Mouse (Mus musculus): Measurements from ENCODE around the gene Ccr3. TPM values are rescaled to one million over a fixed set of nuclear protein-coding genes. Genes with fewer than 3 reads are reported as not detected.

Gene Ccr3
- total and polyA plus RNA-seq, 3 experiments: 0.04 TPM; not detected in 2

DNA sequence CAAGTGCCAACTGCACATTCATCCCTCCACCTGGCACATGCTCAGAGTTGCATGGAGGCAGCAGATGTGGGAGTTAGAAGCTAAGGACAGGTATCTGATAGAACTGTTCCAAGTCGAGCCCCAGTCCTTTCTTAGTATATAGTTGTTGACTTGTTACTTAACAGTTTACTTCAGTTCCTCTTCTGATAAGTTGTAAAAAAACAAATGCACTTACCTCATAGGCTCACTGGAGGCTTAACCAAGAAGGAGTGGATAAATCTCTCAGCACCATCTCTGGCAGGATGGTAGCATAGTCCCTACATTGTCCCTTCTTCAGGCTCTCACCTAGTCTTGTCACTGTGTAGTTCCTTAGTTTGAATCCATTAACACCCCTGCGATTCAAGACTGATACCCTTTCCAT, 9.1 kb upstream of the Ccr3 start:
- no peaks in the 10 kb centered on the region for H3K27me3 ChIP-seq (replicated peaks)
- in situ Hi-C loops (cut with MboI; ENCODE audit: low pct_ligation_motif_present, low pct_unique_long_range_greater_than_20kb, low sequenced_read_pairs): no loop called here

DNA sequence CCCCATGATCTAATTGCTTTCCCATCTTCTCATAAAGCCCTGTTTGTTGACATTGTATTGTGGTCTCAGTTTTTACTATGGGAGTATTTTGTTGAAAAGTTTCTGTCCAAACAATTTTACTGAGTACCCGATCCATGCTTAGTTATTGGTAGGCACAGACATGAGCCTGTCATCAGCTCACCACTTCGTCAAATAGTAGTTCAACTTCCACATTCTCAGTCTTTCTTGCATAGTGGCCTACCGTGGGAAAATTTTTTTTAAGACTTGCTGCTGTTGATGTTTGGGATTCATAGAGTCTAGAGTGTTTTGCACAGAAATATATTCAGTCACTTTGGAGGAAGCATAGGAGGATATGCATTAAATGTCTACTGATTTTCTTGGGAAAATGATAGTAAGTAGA, 8.5 kb upstream of the Ccr3 start:
- Histone ChIP-seq H3K9me3 (replicated peaks; ENCODE audit: low read length) (no peaks in the 10 kb centered on the region), H3K27ac (ENCODE audit: insufficient read depth, low read depth) (no peak overlapping the region), H3K4me3 (replicated peaks in 1 of 3; ENCODE audit: low read depth in 2 of 3, low read length in 2 of 3, poor library complexity in 1 of 3) (no peak overlapping the region), H3K4me1 (ENCODE audit: control insufficient read depth in 1 of 2, insufficient read depth in 2 of 2) (no peaks in the 10 kb centered on the region), H3K36me3 (replicated peaks in 1 of 2; ENCODE audit: control insufficient read depth in 1 of 2, insufficient read depth in 1 of 2, low read length in 1 of 2) (no peaks in the 10 kb centered on the region), H3K27me3 (replicated peaks) (no peaks in the 10 kb centered on the region), H3K4me2 (ENCODE audit: insufficient read depth, low read depth, poor library complexity, severe bottlenecking) (no peak overlapping the region), H3K79me2 (replicated peaks; ENCODE audit: control insufficient read depth, extremely low read depth, insufficient read depth, poor library complexity, severe bottlenecking) (no peaks in the 10 kb centered on the region), H3K9ac (ENCODE audit: insufficient read depth, low read depth) (no peak overlapping the region)
- dilution Hi-C loops (cut with MboI; ENCODE audit: extremely low pct_ligation_motif_present, extremely low pct_unique_long_range_greater_than_20kb, low sequenced_read_pairs) (no loop called here), in situ Hi-C loops (cut with MboI; ENCODE audit: low pct_ligation_motif_present, low pct_unique_long_range_greater_than_20kb, low sequenced_read_pairs) (no loop called here)
- TF ChIP-seq MAZ (IDR thresholded peaks at IDR 0.05; ENCODE audit: low read depth, low read length) (no peak), SMC3 (IDR thresholded peaks at IDR 0.05; ENCODE audit: low read depth, low read length) (no peak), PAX5 (IDR thresholded peaks at IDR 0.05; ENCODE audit: low read length) (no peak), CHD1 (IDR thresholded peaks at IDR 0.05; ENCODE audit: low read depth, low read length) (no peak)
- DNase-seq (ENCODE audit: extremely low read depth): no peak

More for the DNA sequence above, 9.1 kb upstream of the Ccr3 start:
- no peak overlapping the region for H3K9ac ChIP-seq (ENCODE audit: insufficient read depth, low read depth)
- no peaks in the 10 kb centered on the region for H3K4me1 ChIP-seq (ENCODE audit: control insufficient read depth in 1 of 2, insufficient read depth in 2 of 2)
- no peaks in the 10 kb centered on the region for H3K79me2 ChIP-seq (replicated peaks; ENCODE audit: control insufficient read depth, extremely low read depth, insufficient read depth, poor library complexity, severe bottlenecking)
- no peak for TF ChIP-seq BHLHE40 (IDR thresholded peaks at IDR 0.05; ENCODE audit: low read depth, low read length)
- TF ChIP-seq TBP (conservative IDR thresholded peaks at IDR 0.05; ENCODE audit: low read depth, low read length): no peak
- no peaks in the 10 kb centered on the region for H3K9me3 ChIP-seq (replicated peaks; ENCODE audit: low read length)
- no peak overlapping the region for H3K27ac ChIP-seq (ENCODE audit: insufficient read depth, low read depth)
- no peak overlapping the region for H3K4me2 ChIP-seq (ENCODE audit: insufficient read depth, low read depth, poor library complexity, severe bottlenecking)
- H3K36me3 ChIP-seq (replicated peaks in 1 of 2; ENCODE audit: control insufficient read depth in 1 of 2, insufficient read depth in 1 of 2, low read length in 1 of 2): no peaks in the 10 kb centered on the region
- dilution Hi-C loops (cut with MboI; ENCODE audit: extremely low pct_ligation_motif_present, extremely low pct_unique_long_range_greater_than_20kb, low sequenced_read_pairs): no loop called here
- DNase-seq (ENCODE audit: extremely low read depth): no peak
- no peak overlapping the region for H3K4me3 ChIP-seq (replicated peaks in 1 of 3; ENCODE audit: low read depth in 2 of 3, low read length in 2 of 3, poor library complexity in 1 of 3)

DNA sequence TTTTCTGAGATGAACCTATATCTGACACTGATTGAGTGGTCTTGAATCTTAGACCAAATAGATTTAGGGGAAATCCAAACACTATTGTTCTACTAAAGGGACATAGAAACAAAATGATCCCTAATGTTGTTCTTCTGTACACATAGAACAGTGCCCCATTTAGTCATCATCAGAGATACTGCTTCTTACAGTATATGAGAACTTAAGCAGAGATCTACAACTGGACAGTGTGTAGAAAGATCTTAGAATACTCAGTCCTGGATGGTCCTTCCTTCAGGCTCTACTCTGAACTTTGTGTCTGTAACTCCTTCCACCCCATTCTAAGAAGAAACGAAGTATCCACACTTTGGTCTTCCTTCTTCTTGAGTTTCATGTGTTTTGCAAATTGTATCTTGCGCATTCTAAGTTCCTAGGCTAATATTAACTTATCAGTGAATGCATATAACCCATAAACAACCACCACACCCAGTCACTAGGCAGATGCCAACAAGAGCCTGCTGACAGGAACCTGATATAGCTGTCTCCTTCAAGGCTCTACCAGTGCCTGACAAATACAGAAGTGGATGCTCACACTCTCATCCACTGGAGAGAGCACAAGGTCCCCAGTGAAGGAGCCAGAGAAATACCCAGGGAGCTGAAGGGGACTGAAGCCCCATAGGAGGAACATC, 6.7 kb upstream of the Ccr3 start:
- no peaks in the 10 kb centered on the region for H3K27me3 ChIP-seq (replicated peaks)
- H3K27ac ChIP-seq (ENCODE audit: insufficient read depth, low read depth): no peak overlapping the region
- no peak overlapping the region for H3K4me2 ChIP-seq (ENCODE audit: insufficient read depth, low read depth, poor library complexity, severe bottlenecking)
- dilution Hi-C loops (cut with MboI; ENCODE audit: extremely low pct_ligation_motif_present, extremely low pct_unique_long_range_greater_than_20kb, low sequenced_read_pairs) (no loop called here), in situ Hi-C loops (cut with MboI; ENCODE audit: low pct_ligation_motif_present, low pct_unique_long_range_greater_than_20kb, low sequenced_read_pairs) (no loop called here)
- DNase-seq (ENCODE audit: extremely low read depth): no peak
- H3K36me3 ChIP-seq (replicated peaks in 1 of 2; ENCODE audit: control insufficient read depth in 1 of 2, insufficient read depth in 1 of 2, low read length in 1 of 2): no peaks in the 10 kb centered on the region
- H3K9ac ChIP-seq (ENCODE audit: insufficient read depth, low read depth): no peak overlapping the region
- H3K9me3 ChIP-seq (replicated peaks; ENCODE audit: low read length): no peaks in the 10 kb centered on the region
- H3K79me2 ChIP-seq (replicated peaks; ENCODE audit: control insufficient read depth, extremely low read depth, insufficient read depth, poor library complexity, severe bottlenecking): no peaks in the 10 kb centered on the region
- H3K4me1 ChIP-seq (ENCODE audit: control insufficient read depth in 1 of 2, insufficient read depth in 2 of 2): no peaks in the 10 kb centered on the region
- H3K4me3 ChIP-seq (replicated peaks in 1 of 3; ENCODE audit: low read depth in 2 of 3, low read length in 2 of 3, poor library complexity in 1 of 3): no peak overlapping the region
- TF ChIP-seq E2F4 (IDR thresholded peaks at IDR 0.05; ENCODE audit: insufficient replicate concordance, low read depth, low read length): no peak
- no peak for TF ChIP-seq NRF1 (IDR thresholded peaks at IDR 0.05; ENCODE audit: low read depth, low read length)
- TF ChIP-seq POLR2AphosphoS2 (IDR thresholded peaks at IDR 0.05; ENCODE audit: low read depth, low read length): no peak
- TF ChIP-seq TCF12 (IDR thresholded peaks at IDR 0.05; ENCODE audit: low read depth, low read length): no peak
- no peak for TF ChIP-seq POLR2A (IDR thresholded peaks at IDR 0.05; ENCODE audit: low read depth, low read length)

Data from CH12.LX (cell line).